Mouse (Mus musculus) heart, embryonic 10.5 days (tissue): ENCODE measurements around the gene 4933424G06Rik. TPM values are rescaled to one million over a fixed set of nuclear protein-coding genes. Genes with fewer than 3 reads are reported as not detected.

ENCODE experiments used
- DNase-seq: peaks from one replicate; pipeline ENCODE4 v3.0.0-alpha.2; 2017; ENCODE audit warnings: low spot score
- H3K27ac ChIP-seq: fragments of 300-500 bp; sonication (generic); 2 replicates; pipeline ENCODE4 v1.5.1; 2016; ENCODE audit warnings: mild to moderate bottlenecking
- H3K27me3 ChIP-seq: fragments of 300-500 bp; sonication (generic); 2 replicates; pipeline ENCODE4 v1.6.1; 2016; ENCODE audit warnings: mild to moderate bottlenecking; ENCODE audit not compliant: poor library complexity, insufficient read depth, severe bottlenecking
- H3K36me3 ChIP-seq: fragments of 300-500 bp; sonication (generic); 2 replicates; pipeline ENCODE4 v1.6.1; 2016; ENCODE audit warnings: mild to moderate bottlenecking, moderate library complexity
- H3K4me1 ChIP-seq: fragments of 300-500 bp; sonication (generic); 2 replicates; pipeline ENCODE4 v1.6.1; 2016; ENCODE audit warnings: mild to moderate bottlenecking
- H3K4me3 ChIP-seq: fragments of 300-500 bp; sonication (generic); 2 replicates; pipeline ENCODE4 v1.5.1; 2016; ENCODE audit warnings: mild to moderate bottlenecking, moderate library complexity
- H3K9me3 ChIP-seq: fragments of 300-500 bp; sonication (generic); 2 replicates; pipeline ENCODE4 v1.6.1; 2016; ENCODE audit warnings: mild to moderate bottlenecking, moderate library complexity
- WGBS: fragments of 180-500 bp; shearing (Covaris S2); methylation state at CpG from one replicate; pipeline ENCODE4 v1.1.7; 2016; 5-methylcytosine and 5-hydroxymethylcytosine counted together
- microRNA-seq: library from miRNA; unstranded; fragments of <30 nt; microRNA quantifications from one replicate; pipeline ENCODE4, GENCODE M21; 2017
- polyA plus RNA-seq: library from polyadenylated mRNA; unstranded; fragments of >200 nt; fragmentation: Nextera tagmentation; extraction: Ambion mirVana; gene quantifications from 2 replicates; pipeline ENCODE4 v1.2.1, GENCODE M21; 2016

The 4933424G06Rik gene
- polyA plus RNA-seq, 1 experiment from 2014 or later = not detected

GRCm38 (mm10) chr1:36786377-36786776 is 76.4 kb downstream of the 4933424G06Rik start:
- Histone ChIP-seq H3K27me3 (peaks cover 11% of the 10 kb centered on the region; the same call in 1 of the 2 replicates), H3K9me3 (no peaks in the 10 kb centered on the region), H3K36me3 (peaks cover 9% of the 10 kb centered on the region), H3K4me3 (no peak overlapping the region), H3K27ac (no peak overlapping the region), H3K4me1 (peaks cover 22% of the 10 kb centered on the region)
- no peak for DNase-seq
- WGBS = 85% methylated on average over 7 of the region's 7 CpGs

- Histone ChIP-seq H3K27ac (no peak overlapping the region), H3K9me3 (no peaks in the 10 kb centered on the region), H3K36me3 (peaks cover 38% of the 10 kb centered on the region), H3K4me3 (no peak overlapping the region), H3K4me1 (peaks cover 10% of the 10 kb centered on the region; the same call in 1 of the 2 replicates), H3K27me3 (no peaks in the 10 kb centered on the region)
- no peak for DNase-seq
- WGBS = 83% methylated on average over 8 of the region's 8 CpGs
Observed at GRCm38 (mm10) chr1:36789416-36789815, 79.5 kb downstream of the 4933424G06Rik start.

GRCm38 (mm10) chr1:36796711-36797110 is 86.8 kb downstream of the 4933424G06Rik start:
- no peaks in the 10 kb centered on the region for H3K27me3 ChIP-seq
- 88% methylated on average over 7 of the region's 7 CpGs for WGBS
- H3K9me3 ChIP-seq = no peaks in the 10 kb centered on the region
- H3K4me1 ChIP-seq = no peaks in the 10 kb centered on the region; the same call in 1 of the 2 replicates
- DNase-seq = no peak
- no peak overlapping the region for H3K27ac ChIP-seq
- H3K4me3 ChIP-seq = no peak overlapping the region
- peaks cover 89% of the 10 kb centered on the region for H3K36me3 ChIP-seq

- H3K4me1 ChIP-seq = no peaks in the 10 kb centered on the region; the same call in 1 of the 2 replicates
- no peak overlapping the region for H3K27ac ChIP-seq
- DNase-seq = no peak
- H3K27me3 ChIP-seq = no peaks in the 10 kb centered on the region
- H3K9me3 ChIP-seq = no peaks in the 10 kb centered on the region
- H3K36me3 ChIP-seq = peaks cover 90% of the 10 kb centered on the region
- 86% methylated on average over 10 of the region's 10 CpGs for WGBS
- H3K4me3 ChIP-seq = no peak overlapping the region
Observed at GRCm38 (mm10) chr1:36797481-36797880, 87.5 kb downstream of the 4933424G06Rik start.

- Histone ChIP-seq H3K4me3 (no peak overlapping the region), H3K36me3 (peaks cover 85% of the 10 kb centered on the region), H3K27ac (no peak overlapping the region), H3K9me3 (no peaks in the 10 kb centered on the region), H3K4me1 (no peaks in the 10 kb centered on the region; the same call in 1 of the 2 replicates), H3K27me3 (no peaks in the 10 kb centered on the region)
- DNase-seq = no peak
- WGBS = 69% methylated on average over 3 of the region's 3 CpGs
Observed at GRCm38 (mm10) chr1:36800379-36801011, 90.5 kb downstream of the 4933424G06Rik start.

- 74% methylated on average over 9 of the region's 9 CpGs for WGBS
- Histone ChIP-seq H3K9me3 (no peaks in the 10 kb centered on the region), H3K36me3 (peaks cover 85% of the 10 kb centered on the region)
Observed at GRCm38 (mm10) chr1:36804259-36804658, 94.3 kb downstream of the 4933424G06Rik start.

GRCm38 (mm10) chr1:36804833-36805232 is 94.9 kb downstream of the 4933424G06Rik start:
- Histone ChIP-seq H3K4me1 (no peaks in the 10 kb centered on the region; the same call in 1 of the 2 replicates), H3K9me3 (no peaks in the 10 kb centered on the region), H3K27me3 (no peaks in the 10 kb centered on the region), H3K36me3 (peaks cover 85% of the 10 kb centered on the region), H3K4me3 (no peak overlapping the region), H3K27ac (no peak overlapping the region)
- 93% methylated on average over 4 of the region's 4 CpGs for WGBS
- no peak for DNase-seq

More at GRCm38 (mm10) chr1:36804259-36804658, 94.3 kb downstream of the 4933424G06Rik start:
- Histone ChIP-seq H3K4me3 (no peak overlapping the region), H3K27ac (no peak overlapping the region), H3K27me3 (no peaks in the 10 kb centered on the region), H3K4me1 (no peaks in the 10 kb centered on the region; the same call in 1 of the 2 replicates)
- DNase-seq = peak; percentile 54

- no peak for DNase-seq
- H3K36me3 ChIP-seq = peaks cover 94% of the 10 kb centered on the region
- 97% methylated on average over 7 of the region's 7 CpGs for WGBS
- H3K27ac ChIP-seq = no peak overlapping the region
- H3K4me1 ChIP-seq = no peaks in the 10 kb centered on the region
- no peak overlapping the region for H3K4me3 ChIP-seq
- no peaks in the 10 kb centered on the region for H3K27me3 ChIP-seq
- no peaks in the 10 kb centered on the region for H3K9me3 ChIP-seq
Observed at GRCm38 (mm10) chr1:36806181-36806905, 96.4 kb downstream of the 4933424G06Rik start.

GRCm38 (mm10) chr1:36807086-36807485 is 97.1 kb downstream of the 4933424G06Rik start:
- WGBS = 67% methylated on average over 1 of the region's 1 CpGs
- Histone ChIP-seq H3K36me3 (peaks cover 94% of the 10 kb centered on the region), H3K4me3 (no peak overlapping the region), H3K27me3 (no peaks in the 10 kb centered on the region), H3K9me3 (no peaks in the 10 kb centered on the region), H3K27ac (no peak overlapping the region), H3K4me1 (no peaks in the 10 kb centered on the region)
- DNase-seq = no peak

Small RNA genes within 50 kb of the gene (microRNA-seq; reads per million reads assigned to microRNA genes)
- gene Gm24133 = not detected

Other genes with a start within 250 kb of the 4933424G06Rik start
- 7.1 and 8.6 TPM in 2 replicates for gene Cnnm4, start 238.5 kb upstream of the 4933424G06Rik start, polyA plus RNA-seq
- 1.5 and 2.5 TPM in 2 replicates for gene Cnnm3, start 198.3 kb upstream of the 4933424G06Rik start, polyA plus RNA-seq
- gene Ankrd23, start 173.3 kb upstream of the 4933424G06Rik start, polyA plus RNA-seq = 16.7 and 19.0 TPM in 2 replicates
- 0.20 and 1.0 TPM in 2 replicates for gene Gm42417, start 170.7 kb upstream of the 4933424G06Rik start, polyA plus RNA-seq
- 23.9 and 24.5 TPM in 2 replicates for gene Ankrd39, start 162.7 kb upstream of the 4933424G06Rik start, polyA plus RNA-seq
- 12.2 and 15.2 TPM in 2 replicates for gene Sema4c, start 151.8 kb upstream of the 4933424G06Rik start, polyA plus RNA-seq
- 1.8 and 4.1 TPM in 2 replicates for gene Fam178b, start 27.0 kb upstream of the 4933424G06Rik start, polyA plus RNA-seq
- gene Cox5b, start 18.7 kb upstream of the 4933424G06Rik start, polyA plus RNA-seq = 894 and 1,099 TPM in 2 replicates
- gene Actr1b, start 4.3 kb downstream of the 4933424G06Rik start, polyA plus RNA-seq = 126 and 133 TPM in 2 replicates
- gene Zap70, start 51.6 kb downstream of the 4933424G06Rik start, polyA plus RNA-seq = 0.05 and 0.27 TPM in 2 replicates
- 9.2 and 12.1 TPM in 2 replicates for gene Tmem131, start 233.5 kb downstream of the 4933424G06Rik start, polyA plus RNA-seq